Mouse (Mus musculus) testis, postnatal 14 days (tissue): Measurements from ENCODE around the gene Rabgef1.

ENCODE experiments used
- DNase-seq: peaks from one replicate; pipeline ENCODE4 v3.0.0; 2021; ENCODE audit warnings: low spot score

The Rabgef1 gene

GRCm38 (mm10) chr5:130171423-130171954, at the start of gene Rabgef1:
Rabgef1 (plus strand) TSS chr5:130171798.
- peak; percentile 91 for DNase-seq

- DNase-seq: no peak
Observed at GRCm38 (mm10) chr5:130122355-130122754, 49.2 kb upstream of the Rabgef1 start.

DNA sequence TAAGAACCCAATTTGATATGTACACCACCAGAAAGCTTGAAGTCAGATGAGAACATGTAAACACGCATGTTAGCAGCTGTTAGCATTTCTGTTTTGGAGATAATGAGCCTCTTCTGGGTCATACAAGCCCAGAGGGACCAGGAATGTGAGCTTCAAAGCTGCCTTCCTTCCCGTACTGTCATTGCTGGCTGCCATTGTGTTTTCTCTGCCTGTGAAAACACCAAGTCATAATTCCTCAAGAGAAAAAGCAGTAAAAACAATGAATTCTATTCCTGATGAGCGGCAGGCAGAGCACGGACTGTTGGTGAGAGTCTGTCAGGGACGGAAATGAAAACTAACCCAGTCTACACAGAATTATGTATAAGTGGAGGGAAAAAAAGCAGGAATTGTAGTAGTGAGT, 47.3 kb upstream of the Rabgef1 start:
- no peak for DNase-seq

- DNase-seq: no peak
Observed at GRCm38 (mm10) chr5:130128686-130129523, 42.7 kb upstream of the Rabgef1 start.

DNA sequence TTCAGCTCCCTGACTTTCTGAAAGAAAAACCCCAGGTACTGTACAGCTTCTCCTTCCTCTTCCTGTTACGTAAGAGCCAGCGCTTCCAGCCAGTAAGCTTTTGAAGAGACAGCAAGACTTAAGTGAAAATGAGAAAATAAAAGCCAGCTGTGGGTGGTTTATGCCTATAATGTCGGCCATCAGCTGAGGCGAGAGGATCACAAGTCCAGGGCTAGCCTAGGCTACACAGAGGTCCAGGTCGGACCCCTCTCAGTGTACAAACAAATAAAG, 42.1 kb upstream of the Rabgef1 start:
- no peak for DNase-seq

DNA sequence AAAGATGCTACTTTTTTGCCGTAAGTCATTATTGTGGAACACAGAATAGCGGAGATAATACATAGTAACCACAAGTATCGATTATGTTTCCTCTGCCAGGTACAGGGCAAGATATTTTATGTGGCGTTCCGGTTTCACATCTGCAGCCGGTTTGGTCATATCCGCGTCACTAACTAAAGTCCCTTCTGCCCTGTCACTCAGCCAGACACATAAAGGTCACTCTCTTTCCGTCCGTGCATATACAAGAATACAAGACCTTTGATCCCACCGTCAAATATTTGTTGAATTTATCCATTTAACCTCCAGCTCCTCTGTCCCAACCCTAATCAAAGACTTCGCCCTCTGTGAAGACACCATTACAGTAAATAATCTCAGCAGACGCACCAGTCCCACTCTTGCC, 35.0 kb upstream of the Rabgef1 start:
- no peak for DNase-seq

DNA sequence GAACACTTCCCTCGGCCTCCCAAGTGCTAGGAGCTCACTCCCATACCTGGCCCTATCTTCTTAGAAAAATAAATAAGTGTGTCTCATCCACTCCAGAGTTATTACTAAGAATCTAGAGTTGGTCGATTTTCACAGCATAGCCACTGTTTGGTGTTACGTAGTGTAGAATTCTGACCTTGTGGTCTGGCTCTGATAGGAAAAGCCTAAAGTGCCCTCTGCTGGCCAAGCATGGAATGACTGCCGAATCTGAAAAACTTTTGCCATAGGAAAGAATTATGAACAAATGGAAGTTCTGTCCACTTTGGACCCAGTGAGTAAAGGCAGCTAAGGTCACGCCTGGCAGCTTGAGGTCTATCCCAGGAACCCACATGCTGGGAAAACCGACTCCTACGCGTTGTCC, 32.2 kb upstream of the Rabgef1 start:
- DNase-seq: peak; percentile 42

- no peak for DNase-seq
Observed at GRCm38 (mm10) chr5:130141138-130141537, 30.5 kb upstream of the Rabgef1 start.

GRCm38 (mm10) chr5:130142041-130142440, 29.6 kb upstream of the Rabgef1 start:
- peak; percentile 44 for DNase-seq

GRCm38 (mm10) chr5:130143101-130143500, 28.5 kb upstream of the Rabgef1 start:
- no peak for DNase-seq

GRCm38 (mm10) chr5:130143977-130144333, 27.6 kb upstream of the Rabgef1 start:
- peak; percentile 85 for DNase-seq

- peak; percentile 97 for DNase-seq
Observed at GRCm38 (mm10) chr5:130144334-130145312, 27.0 kb upstream of the Rabgef1 start, which contains the start of gene Kctd7. Kctd7 (plus strand) TSS chr5:130144861.

- DNase-seq: no peak
Observed at GRCm38 (mm10) chr5:130145961-130146360, 25.6 kb upstream of the Rabgef1 start.

GRCm38 (mm10) chr5:130149726-130150310, 21.8 kb upstream of the Rabgef1 start:
- no peak for DNase-seq

DNA sequence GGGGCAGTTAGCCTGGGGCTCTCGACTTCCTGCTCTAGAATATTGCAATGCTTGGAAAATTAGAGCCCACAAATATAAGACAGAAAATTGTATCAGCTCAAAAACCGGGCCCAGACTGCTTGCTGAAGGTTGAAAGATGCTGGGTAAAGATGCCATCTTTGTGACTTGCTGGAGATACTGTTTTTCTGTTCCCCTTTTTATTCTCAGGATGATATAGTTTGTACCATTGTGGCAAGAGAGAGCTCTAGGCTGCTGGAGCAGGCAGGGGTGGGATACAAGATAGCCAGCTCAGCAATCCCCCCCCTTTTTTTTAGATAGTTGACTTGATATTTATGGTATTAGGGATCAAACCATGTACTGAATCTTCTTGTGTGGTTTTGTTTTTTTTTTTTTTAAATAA, 17.3 kb upstream of the Rabgef1 start:
- no peak for DNase-seq

DNA sequence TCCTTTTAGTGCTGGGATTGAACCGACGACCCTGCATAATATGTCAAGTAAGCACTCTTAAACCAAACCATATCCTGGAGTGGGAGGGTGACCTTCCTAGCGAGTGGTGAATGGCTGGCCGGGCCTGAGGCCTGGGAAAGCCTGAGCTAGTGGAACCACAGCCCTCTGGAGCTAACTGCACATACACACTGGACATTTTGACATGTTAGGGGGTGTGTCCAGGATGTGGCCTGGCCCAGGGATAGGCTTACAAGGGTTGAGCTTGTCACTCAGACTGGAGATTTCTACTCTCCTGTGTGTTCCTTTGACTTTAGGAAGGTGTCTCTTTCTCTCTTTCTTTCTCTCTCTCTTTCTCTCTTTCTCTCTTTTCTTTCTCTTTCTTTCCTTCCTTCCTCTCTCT, 13.1 kb upstream of the Rabgef1 start:
- DNase-seq: no peak

GRCm38 (mm10) chr5:130159761-130160201, 11.8 kb upstream of the Rabgef1 start:
- no peak for DNase-seq

DNA sequence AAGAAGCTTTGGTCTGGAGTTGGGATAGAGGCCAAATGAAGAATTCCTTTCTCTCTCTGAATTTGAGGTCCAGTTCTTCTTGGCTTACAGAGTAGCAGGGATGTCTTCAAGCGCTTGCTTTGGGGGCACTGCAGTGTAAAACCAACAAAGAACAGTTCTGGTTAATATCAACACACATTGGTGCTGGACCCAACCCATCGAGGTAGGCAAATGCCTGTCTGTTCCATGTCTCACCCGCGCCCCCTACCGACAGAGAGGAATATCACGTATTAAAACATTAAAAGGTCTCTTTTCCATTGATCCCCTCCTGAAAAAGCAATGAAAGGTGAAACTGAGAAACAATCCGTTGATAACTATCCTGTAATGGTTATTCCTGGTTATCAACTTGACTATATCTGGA, 7.9 kb upstream of the Rabgef1 start:
- peak; percentile 59 for DNase-seq

DNA sequence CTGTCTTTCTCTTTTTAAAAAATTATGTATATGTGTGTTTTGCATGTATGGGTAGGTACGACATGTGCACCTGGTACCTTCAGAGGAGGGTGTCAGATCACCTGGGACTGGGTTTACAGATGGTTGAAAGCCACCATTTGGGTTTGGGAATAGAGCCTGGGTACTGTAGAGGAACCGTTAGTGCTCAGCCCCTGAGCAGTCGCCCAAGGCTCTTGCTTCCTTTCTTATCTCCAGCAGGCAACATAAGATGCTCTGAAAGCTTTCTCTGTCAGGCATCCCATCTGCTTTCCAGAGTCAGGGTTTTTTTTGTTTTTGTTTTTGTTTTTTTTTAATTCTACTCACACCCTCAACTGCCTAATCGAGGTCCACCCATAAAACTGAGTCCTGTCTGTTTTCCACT, 6.4 kb upstream of the Rabgef1 start:
- no peak for DNase-seq

GRCm38 (mm10) chr5:130169109-130169508, 2.5 kb upstream of the Rabgef1 start:
- DNase-seq: no peak

- no peak for DNase-seq
Observed at GRCm38 (mm10) chr5:130170666-130171422, 754 bp upstream of the Rabgef1 start.
